Mouse (Mus musculus) granulocyte monocyte progenitor cell, adult 5-6 weeks (primary cell): ENCODE results near the gene Dnah14. TPM values are rescaled to one million over a fixed set of nuclear protein-coding genes. Genes with fewer than 3 reads are reported as not detected.

Source experiments
- ATAC-seq: replicated peaks from 2 replicates; pipeline ENCODE4 v1.8.0; 2016; ENCODE audit warnings: mild to moderate bottlenecking, moderate TSS enrichment, inconsistent platforms; ENCODE audit not compliant: poor library complexity, severe bottlenecking
- total RNA-seq, 2 experiments: library from RNA; stranded (forward) in 1 of 2; stranded (reverse) in 1 of 2; fragments of 200-712, 200-1000 nt in 1 of 2; fragments of >200 nt in 1 of 2; fragmentation: Nextera tagmentation in 1 of 2; gene quantifications; 2 replicates each; pipeline ENCODE4 v1.2.3; 2014 to 2017

The Dnah14 gene
- total RNA-seq (2014; fragmentation: Nextera tagmentation) (not detected in 2 replicates), total RNA-seq (2017) (0.93 and 1.8 TPM in 2 replicates)

- ATAC-seq = no peak
These were observed at the start of gene Dnah14 for GRCm38 (mm10) chr1:181576322-181576721. Gene Dnah14, plus strand, starts transcription at chr1:181576559.

DNA sequence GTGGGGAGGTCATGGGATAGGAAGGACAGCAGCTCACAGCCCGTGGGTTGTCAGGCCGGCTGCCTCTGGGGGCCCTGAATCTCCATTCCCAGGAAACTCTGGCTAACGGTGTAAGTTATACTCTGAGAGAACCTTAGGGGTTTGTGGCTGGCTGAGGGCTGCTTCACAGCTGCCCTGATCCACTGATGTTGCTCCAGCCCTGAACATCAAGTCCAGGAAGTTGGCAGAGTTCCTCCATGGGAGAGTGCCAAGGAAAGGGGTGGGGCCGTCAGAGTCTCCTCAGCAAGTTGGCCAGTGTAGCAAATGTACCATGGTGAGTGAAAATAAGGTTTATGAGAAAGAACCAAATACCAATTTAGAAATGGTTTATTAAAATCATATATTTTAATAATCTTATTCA, 47.0 kb upstream of the Dnah14 start:
- ATAC-seq = no peak

- no peak for ATAC-seq
These were observed 41.0 kb upstream of the Dnah14 start for GRCm38 (mm10) chr1:181535165-181535873.

DNA sequence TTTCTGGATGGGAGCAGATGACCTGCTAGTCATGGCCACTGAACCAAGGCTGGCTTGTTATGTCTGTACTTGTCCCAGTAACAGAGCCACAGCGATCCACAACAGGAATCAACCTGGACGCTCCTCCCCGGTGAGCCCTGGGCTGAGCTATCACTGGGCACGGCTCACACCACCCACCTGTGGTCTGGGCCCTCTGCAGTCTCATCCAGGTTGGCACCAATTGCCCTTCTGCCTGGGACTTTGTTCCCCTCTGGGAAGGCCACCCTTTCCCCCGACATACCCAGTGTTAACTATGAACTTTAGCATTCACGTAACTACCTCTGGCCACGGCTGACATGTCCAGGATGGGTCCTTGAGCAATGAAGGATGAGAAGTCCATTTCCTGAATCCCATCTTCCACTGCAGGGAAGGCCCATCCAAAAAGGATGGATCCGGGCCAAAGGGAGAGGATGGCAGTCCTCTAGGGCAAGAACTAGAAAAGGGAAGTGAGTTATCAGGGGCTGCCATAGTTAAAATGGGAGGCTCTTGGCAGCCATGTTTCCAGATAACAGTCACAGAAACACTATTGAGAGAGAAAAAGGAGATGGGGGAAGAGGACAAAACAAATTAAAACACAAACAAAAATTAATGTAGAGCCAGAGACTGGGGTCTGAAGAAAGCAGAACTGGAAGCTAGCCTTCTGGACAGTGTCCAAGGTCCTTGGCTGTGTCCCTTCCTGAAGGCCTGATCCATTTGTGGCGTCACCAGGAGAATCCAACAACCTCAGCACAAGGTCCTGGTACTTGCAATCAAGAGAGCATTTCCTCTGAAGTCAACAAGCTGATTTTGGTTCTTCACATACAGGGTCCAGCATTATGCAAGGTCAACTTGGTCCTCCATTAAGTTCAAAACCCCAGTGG, 38.5 kb upstream of the Dnah14 start:
- no peak for ATAC-seq

DNA sequence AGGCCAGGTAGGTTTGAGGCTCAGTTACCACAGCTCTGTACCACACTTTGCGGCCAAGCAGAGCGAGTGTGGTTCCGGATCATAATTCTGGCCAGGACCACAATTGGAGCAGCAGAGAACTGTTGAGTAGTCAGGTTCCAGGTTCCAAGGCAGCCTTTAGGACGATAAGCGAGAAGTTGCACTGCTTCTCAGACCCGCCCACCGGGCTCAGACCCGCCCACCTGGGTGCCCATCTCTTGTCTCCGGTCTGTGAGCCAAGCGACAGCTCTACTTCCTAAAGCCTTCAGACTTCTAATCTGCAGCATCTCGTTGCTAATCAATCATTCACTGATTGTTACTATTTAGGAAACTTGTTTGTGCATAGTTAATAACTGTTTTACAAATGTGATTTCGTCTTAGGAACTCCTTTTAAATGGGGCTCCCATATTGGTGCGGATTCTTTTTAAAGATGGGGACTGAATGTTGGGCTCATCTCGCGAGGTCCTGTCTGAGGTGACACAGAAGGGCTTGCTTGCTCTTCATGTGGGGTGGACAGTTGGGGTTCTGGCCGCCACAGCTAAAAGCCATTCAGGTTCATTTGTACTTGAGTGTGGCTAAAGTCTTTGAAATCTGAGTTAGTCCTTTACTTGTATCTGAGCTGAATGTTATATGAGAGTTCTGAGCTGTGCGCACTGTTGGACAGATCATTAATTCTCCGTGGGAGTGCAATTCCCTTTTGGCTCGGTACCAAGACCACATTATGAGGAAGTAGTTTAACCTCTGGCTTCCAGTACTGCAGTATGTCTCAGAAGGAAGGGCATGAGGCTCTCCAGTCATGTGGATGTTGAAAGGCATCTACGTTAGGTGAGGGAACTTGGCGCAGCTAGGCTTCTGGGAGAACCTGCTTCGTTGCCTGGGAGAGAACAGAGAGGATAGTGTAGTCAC, 36.3 kb upstream of the Dnah14 start:
- ATAC-seq = peak; percentile 90

DNA sequence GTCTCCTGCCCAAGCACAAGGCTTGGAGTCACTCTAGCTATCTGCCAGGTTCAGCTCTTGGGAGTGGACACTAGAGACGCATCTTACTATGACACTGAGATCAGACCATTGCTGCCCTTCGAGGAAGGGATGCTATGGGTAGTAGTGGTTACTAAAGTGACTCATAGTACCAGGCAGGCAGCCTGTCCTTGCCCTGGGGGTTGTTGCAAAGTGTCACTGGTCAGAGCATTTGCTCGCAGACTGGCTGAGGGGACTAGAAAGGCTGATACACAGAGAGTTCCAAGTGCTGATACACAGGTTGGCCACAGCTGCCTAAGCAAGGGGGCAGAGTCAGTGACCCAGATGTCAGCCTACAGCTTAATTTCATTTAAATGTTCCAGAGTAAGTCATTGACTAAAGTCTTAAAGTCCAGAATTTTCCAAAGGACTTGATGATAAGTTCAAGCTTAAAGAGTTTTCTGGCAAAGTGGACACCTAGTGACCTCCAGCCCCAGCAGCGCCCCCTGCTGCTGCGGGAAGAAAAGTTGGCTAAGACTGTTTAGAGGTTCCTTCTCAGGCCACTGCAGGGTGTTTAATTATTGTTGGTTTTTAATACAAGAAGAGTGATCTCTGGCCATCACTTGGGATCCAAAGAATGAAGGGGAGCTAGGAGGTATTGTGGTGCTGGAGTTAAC, 32.5 kb upstream of the Dnah14 start:
- ATAC-seq = no peak

DNA sequence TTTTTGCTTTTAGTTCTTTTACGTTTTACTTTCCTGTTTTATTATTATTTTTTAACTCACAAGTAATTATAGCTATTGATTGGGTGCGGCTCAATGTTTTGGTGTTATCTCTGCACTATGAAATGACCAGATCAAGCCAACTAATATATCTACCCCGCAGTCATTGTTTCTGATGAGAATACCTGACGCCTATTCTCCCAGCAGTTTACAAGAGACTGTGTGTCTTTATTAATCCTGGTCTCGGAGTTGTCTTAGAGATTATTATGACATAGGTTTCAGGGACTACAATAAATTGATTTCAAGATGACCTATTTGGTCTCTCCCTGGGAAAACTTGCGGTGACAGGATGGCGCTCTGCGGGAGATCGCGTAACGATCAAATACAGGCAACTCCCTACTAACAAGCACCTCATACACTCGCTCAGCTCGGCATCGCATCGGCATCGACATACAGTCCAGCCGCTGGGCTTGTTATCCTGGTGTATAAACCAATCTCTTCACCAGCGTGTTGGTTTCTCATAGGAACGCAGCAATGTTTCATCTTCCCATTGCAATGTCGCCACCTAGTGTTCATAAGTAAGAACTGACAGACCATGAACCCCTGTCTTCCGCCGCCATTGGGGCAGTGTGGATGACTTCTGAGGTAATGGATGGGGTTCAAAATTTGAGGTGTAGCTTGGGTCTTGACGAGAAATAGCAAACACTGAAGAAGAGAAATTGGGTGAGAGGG, 31.2 kb upstream of the Dnah14 start:
- ATAC-seq = peak; percentile 71

DNA sequence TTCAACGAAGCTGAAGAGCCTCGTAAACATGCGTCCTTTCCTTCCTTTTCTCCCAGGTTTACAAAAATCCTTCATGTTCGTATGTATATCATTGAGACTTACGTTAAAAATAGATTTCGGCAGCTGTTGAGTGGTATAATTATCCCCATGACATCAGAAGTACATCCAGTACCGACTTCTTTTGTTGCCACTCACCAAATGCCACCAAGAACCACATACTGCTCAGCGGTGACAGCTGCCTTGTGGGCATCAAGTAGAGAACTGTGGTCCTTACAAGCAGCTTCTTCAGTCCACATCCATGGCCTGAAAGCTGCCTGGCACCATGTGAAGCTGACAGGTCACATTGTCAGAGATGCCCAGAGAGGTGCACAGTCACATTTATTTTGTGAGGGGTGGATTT, 26.4 kb upstream of the Dnah14 start:
- ATAC-seq = no peak

DNA sequence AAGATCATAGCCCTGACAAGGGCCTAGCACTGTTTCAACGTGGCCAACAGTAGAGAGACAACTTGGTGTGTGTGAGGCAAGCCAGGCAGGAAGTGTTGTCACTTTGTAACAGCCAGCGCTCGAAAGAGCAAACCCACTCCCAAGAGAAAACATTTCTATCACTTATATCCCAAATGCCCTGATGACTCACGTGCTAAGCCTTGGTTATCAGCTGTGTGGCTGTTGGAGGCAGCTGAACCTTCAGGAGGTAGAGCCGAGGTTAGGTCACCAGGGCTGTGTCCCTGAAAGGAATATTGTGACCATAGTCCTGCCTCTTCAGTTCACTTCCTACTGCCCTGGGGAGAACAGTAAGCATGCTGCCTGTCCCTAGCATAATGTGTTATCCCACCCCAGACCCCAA, 25.5 kb upstream of the Dnah14 start:
- ATAC-seq = peak; percentile 41

DNA sequence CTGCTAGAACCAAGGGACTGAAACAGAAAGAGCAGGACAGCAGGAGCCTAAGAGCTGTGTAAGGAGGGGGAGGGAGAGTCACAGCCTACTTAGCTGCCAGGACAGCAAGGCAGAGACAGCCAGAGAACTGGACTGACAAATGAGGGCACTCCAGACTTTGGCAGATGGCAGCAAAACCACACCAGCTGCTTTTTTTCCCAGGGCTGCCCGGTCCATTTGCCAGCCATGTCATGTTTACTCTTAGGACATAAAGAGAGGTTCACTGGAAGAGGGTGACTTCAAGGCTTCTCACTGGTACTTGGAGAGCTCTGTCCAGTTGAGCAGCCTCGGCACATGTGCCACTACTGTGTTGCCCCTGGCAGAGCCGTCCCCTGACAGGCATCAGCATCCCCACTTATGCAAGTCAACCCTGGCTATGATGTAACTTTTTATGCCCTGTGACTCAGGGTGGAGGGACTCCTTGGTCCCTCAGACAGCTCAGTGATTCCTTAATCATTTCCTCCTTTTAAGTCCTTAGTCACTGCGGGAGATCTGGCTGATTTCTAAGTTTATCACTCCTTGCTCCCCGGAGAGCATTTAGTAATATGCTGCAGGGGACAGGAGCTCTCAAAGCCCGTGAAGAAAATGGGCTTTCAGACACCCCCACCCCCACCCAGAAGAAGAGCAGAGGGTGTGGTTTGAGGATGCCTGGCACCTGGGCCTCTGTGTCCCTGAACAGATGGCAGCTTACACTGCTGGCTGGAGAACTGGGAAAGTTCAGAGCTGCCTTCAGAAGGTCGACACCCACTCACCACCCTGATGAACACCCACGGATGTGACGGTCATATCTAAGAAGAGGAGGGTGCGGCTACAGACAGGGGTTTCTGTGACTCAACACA, 23.6 kb upstream of the Dnah14 start:
- ATAC-seq = peak; percentile 90

DNA sequence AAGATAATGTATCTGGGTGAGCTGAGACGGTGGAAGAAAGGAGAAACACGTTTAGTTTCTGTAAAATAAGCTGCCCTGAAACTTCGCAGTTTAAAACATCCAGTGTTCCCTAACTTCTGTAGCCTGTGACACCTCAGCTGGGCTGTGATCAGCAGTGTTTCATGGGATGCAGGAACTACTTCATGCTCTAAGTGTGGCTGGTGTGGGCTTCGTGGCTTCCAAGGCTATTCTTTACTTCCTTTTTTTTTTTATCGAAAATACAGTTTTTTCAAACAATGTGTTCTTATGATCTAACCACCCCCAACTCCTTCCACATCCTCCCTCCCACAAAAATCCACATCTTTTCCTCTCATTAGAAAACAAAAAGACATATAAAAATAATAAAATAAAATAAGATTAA, 20.9 kb upstream of the Dnah14 start:
- ATAC-seq = peak; percentile 39

- no peak for ATAC-seq
These were observed 16.7 kb upstream of the Dnah14 start for GRCm38 (mm10) chr1:181559655-181560054.

DNA sequence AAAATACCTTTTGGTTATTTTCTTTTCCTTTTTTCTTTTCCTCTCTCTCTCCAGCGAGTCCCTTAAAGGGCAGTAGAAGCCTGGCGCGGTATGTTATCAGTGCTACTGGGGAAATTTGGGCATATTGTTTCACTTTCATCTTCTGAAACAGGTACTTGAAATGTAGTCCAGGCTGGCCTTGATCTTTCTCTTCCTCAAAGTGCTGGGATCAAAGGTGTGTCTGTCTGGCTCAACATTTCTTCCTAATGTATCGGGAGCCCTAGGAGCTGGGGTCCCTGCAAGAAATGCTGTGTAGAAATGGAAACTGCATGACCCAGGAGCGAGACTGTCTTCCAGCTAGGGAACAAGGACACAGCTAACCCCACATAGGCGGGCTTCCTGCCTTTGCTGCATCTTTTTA, 16.0 kb upstream of the Dnah14 start:
- ATAC-seq = no peak

GRCm38 (mm10) chr1:181560896-181561767, 15.2 kb upstream of the Dnah14 start:
- ATAC-seq = no peak

DNA sequence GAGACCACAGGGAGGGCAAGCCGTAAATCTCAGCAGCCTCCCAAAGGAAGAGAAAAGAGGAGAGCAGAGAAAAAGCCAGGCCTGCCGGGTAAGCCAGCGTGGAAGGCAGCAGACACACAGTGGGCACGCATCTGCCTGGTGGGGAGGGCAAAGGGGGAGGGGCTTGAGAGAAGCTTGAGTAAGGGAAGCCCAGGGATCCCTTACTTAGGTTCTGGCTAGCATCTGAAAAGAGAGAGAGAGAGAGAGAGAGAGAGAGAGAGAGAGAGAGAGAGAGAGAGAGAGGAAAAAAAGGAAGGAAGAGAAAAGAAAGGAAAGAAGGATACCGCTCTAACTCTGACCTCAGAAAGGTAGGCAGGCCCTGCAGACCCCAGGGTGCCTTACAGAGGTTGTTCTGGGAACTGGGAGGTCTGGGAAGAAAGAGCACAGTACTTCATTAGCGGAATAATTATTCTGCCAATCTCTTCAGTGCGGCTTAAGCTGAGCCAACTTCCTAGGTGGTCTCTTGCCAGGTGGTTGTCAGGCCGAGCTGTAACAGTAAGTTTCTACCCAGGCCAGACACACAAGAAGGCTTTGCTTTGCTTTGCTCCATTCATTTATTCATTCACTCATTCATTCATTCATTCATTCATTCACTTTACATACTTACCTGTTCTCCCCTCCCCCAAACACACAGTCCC, 14.5 kb upstream of the Dnah14 start:
- ATAC-seq = no peak

DNA sequence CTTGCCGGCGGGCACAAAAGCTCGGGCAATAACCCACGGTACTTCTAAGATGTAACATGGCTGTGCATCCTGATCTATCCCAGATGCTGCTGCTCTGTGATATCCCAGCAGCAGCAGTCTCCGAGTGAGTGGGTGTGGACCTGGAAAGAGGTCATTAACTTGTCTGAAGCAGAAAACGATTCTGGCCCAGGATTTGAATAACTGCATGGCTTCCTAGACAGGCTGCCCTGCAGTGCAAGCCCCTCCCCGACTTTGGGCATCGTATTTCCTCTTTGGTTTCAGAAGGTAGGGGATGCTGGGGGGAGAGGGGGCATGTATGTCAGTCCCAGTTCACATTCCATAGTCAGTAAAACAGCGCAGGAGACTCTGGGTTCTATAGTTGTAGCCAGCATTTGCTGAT, 6.9 kb upstream of the Dnah14 start:
- ATAC-seq = no peak

- no peak for ATAC-seq
These were observed 6.8 kb downstream of the Dnah14 start for GRCm38 (mm10) chr1:181583152-181583551.
